Mouse (Mus musculus) myocyte (in vitro differentiated cells): ENCODE data around the gene Adk.

Experiments used
- E2F4 ChIP-seq: IDR thresholded peaks from one replicate; pipeline ENCODE4 v1.6.1; 2011; ENCODE audit warnings: mild to moderate bottlenecking, control low read depth, moderate library complexity; ENCODE audit not compliant: insufficient read depth
- MAX ChIP-seq: IDR thresholded peaks from one replicate; pipeline ENCODE4 v1.6.1; 2011; ENCODE audit warnings: low read depth, mild to moderate bottlenecking, control low read depth
- POLR2A ChIP-seq: IDR thresholded peaks from one replicate; pipeline ENCODE4 v1.6.1; 2011; ENCODE audit warnings: low read depth, mild to moderate bottlenecking, control low read depth, moderate library complexity; ENCODE audit not compliant: insufficient read length
- USF1 ChIP-seq: IDR thresholded peaks from one replicate; pipeline ENCODE4 v1.6.1; 2011; ENCODE audit warnings: low read depth, mild to moderate bottlenecking, control low read depth, moderate library complexity

DNA sequence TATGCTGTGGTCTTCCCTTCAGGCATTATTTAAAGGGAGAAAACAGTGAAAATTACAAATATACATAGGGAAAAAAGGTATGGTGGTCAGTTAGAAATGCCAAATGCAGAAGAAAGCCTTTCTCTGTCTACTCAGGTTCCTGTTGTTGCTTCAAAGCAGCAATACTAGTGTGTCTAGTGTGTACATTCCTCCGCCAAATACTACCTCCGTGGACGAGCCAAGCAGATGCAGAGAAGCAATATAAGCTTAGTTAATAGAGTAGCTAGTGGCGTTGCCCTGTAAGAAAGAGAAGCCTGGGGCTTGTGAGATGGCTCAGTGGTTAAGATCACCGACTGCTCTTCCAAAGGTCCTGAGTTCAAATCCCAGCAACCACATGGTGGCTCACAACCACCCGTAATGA, 359.1 kb downstream of the Adk start:
- TF ChIP-seq USF1: no peak
- TF ChIP-seq MAX: no peak
- TF ChIP-seq POLR2A: no peak
- no peak for TF ChIP-seq E2F4
